Mouse (Mus musculus): ENCODE results near the gene S100a6. TPM values are rescaled to one million over a fixed set of nuclear protein-coding genes. Genes with fewer than 3 reads are reported as not detected.
A peak's percentile ranks its signal among the peaks of the same experiment; 100 is the strongest.

S100a6 gene
- total RNA-seq, 4 experiments from 2014 or later, result 54.7 to 77.4 (median 69.0) TPM

- no peak for DNase-seq (ENCODE audit: low spot score)
Observed at GRCm38 (mm10) chr3:90626266-90627021, 13.8 kb downstream of the S100a6 start.

GRCm38 (mm10) chr3:90627366-90627765, 14.7 kb downstream of the S100a6 start:
- DNase-seq (ENCODE audit: low spot score), result no peak

GRCm38 (mm10) chr3:90627807-90628206, 15.1 kb downstream of the S100a6 start:
- no peak for DNase-seq (ENCODE audit: low spot score)

- no peak for DNase-seq (ENCODE audit: low spot score)
Observed at GRCm38 (mm10) chr3:90629298-90629697, 16.6 kb downstream of the S100a6 start.

- DNase-seq (ENCODE audit: low spot score), result no peak
Observed at GRCm38 (mm10) chr3:90631984-90632383, 19.3 kb downstream of the S100a6 start.

GRCm38 (mm10) chr3:90638511-90639275, 26.0 kb downstream of the S100a6 start:
- DNase-seq (ENCODE audit: low spot score), result no peak

GRCm38 (mm10) chr3:90639511-90640154, 27.0 kb downstream of the S100a6 start:
- no peak for DNase-seq (ENCODE audit: low spot score)

- DNase-seq (ENCODE audit: low spot score), result no peak
Observed at GRCm38 (mm10) chr3:90640981-90641380, 28.3 kb downstream of the S100a6 start.

GRCm38 (mm10) chr3:90644220-90644619, 31.5 kb downstream of the S100a6 start:
- peak; percentile 36 for DNase-seq (ENCODE audit: low spot score)

GRCm38 (mm10) chr3:90647291-90647690, 34.6 kb downstream of the S100a6 start:
- no peak for DNase-seq (ENCODE audit: low spot score)

- DNase-seq (ENCODE audit: low spot score), result no peak
Observed at GRCm38 (mm10) chr3:90648981-90649380, 36.3 kb downstream of the S100a6 start.

- DNase-seq (ENCODE audit: low spot score), result no peak
Observed at GRCm38 (mm10) chr3:90649832-90650231, 37.1 kb downstream of the S100a6 start.

- peak; percentile 62 for DNase-seq (ENCODE audit: low spot score)
Observed at GRCm38 (mm10) chr3:90652878-90653508, 40.3 kb downstream of the S100a6 start.

- DNase-seq (ENCODE audit: low spot score), result no peak
Observed at GRCm38 (mm10) chr3:90653717-90654116, 41.0 kb downstream of the S100a6 start, which contains the start of gene S100a7a. TSS of gene S100a7a (plus strand) at chr3:90654017.

GRCm38 (mm10) chr3:90657405-90657804, 44.7 kb downstream of the S100a6 start:
- no peak for DNase-seq (ENCODE audit: low spot score)

GRCm38 (mm10) chr3:90659364-90660044, 46.8 kb downstream of the S100a6 start:
- DNase-seq (ENCODE audit: low spot score), result no peak

GRCm38 (mm10) chr3:90664219-90664618, 51.5 kb downstream of the S100a6 start:
- no peak for DNase-seq (ENCODE audit: low spot score)

- no peak for DNase-seq (ENCODE audit: low spot score)
Observed at GRCm38 (mm10) chr3:90668846-90669245, 56.2 kb downstream of the S100a6 start, which contains the start of gene S100a8. TSS of gene S100a8 (plus strand) at chr3:90668978.

All from heart, adult 8-10 months (tissue).